Mouse (Mus musculus) left cerebral cortex, postnatal 10 days (tissue): ENCODE results near the gene Pdcd11. TPM values are rescaled to one million over a fixed set of nuclear protein-coding genes. Genes with fewer than 3 reads are reported as not detected.

Experiments
- total RNA-seq, 2 experiments: library from RNA; stranded (reverse); gene quantifications; 2 replicates each; pipeline ENCODE4 v1.2.3; 2021

Pdcd11 gene
- total RNA-seq, 2 experiments from 2014 or later, result 14.2 to 14.8 TPM

Other genes starting within 250 kb of the Pdcd11 start
- 100 to 1,000 TPM; 180 to 190 TPM for gene Ina, start 76.1 kb upstream of the Pdcd11 start, total RNA-seq
- gene Nt5c2, start 75.6 kb upstream of the Pdcd11 start, total RNA-seq, result 10 to 100 TPM; 76.4 to 87.4 TPM
- 10 to 100 TPM; 15.7 to 18.0 TPM for gene Pcgf6, start 39.9 kb upstream of the Pdcd11 start, total RNA-seq
- 1 to 10 TPM; 5.1 to 6.0 TPM for gene Taf5, start 23.0 kb upstream of the Pdcd11 start, total RNA-seq
- 100 to 1,000 TPM; 816 to 827 TPM for gene Usmg5, start 121 bp upstream of the Pdcd11 start, total RNA-seq
- gene Calhm2, start 47.5 kb downstream of the Pdcd11 start, total RNA-seq, result 1 to 10 TPM; 3.0 to 4.3 TPM
- not detected for gene Calhm1, start 53.5 kb downstream of the Pdcd11 start, total RNA-seq
- not detected for gene Calhm3, start 67.0 kb downstream of the Pdcd11 start, total RNA-seq
- 100 to 1,000 TPM; 107 to 111 TPM for gene Neurl1a, start 88.1 kb downstream of the Pdcd11 start, total RNA-seq